Mouse (Mus musculus): ENCODE data around the gene Psma4. TPM values are rescaled to one million over a fixed set of nuclear protein-coding genes. Genes with fewer than 3 reads are reported as not detected.

Gene Psma4
- 280 and 290 TPM in 2 replicates for polyA plus RNA-seq (2015; fragmentation: Nextera tagmentation; extraction: Ambion mirVana)

DNA sequence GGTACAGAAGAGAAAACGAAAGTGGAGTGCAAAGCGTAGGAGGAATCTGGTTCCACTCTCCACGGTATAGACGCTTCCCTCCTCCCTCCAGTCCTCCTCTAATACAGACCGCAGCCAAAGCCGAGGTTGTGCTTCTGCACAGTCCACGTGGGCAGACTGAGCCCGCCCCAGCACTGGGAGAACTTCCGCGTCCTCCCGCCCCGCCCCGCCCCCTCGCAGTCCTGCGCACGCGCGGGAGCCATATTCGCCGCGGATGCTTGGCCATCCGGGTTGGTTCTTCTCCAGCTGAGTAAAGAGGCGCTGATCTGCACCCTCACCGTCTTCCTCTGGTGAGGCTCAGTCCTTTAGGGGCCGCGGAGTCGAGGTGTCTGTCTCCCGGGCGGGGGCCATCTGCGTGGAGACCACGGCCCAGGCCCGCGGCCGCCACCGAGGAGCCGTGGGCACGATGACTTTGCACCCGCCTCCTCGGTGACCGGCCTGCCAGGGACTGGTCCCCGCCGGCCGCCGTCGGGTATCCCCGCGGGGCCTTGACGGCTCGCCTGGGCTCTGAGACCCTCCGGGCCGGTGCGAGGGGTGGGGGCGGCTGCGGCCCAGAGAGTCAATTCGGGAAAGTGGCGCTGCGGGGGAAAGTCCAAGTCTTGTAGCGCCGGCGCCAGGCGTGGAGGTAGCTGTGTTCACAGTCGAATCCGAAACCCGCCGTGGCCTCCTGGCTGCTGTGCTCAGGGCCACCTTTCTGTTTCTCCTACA lies at the start of gene Psma4, which contains the start of gene AY074887:
TSS of gene Psma4 (plus strand) at position 216 of the 747 bp plus-strand sequence.
TSS of gene AY074887 (minus strand) at position 424 of the 747 bp plus-strand sequence.
- peaks cover 32% of the 10 kb centered on the region for H3K36me3 ChIP-seq
- peak within 1 kb of the TSS; percentile 95 for H3K27ac ChIP-seq (replicated peaks)
- under 1% methylated on average over 65 of the region's 65 CpGs for WGBS
- peak within 1 kb of the TSS; percentile 55 for H3K4me2 ChIP-seq (replicated peaks)
- H3K9me3 ChIP-seq (replicated peaks) = no peaks in the 10 kb centered on the region
- ATAC-seq (ENCODE audit: insufficient number of reproducible peaks, low FRiP score, low TSS enrichment, low read depth) = peak; percentile 99
- H3K27me3 ChIP-seq = no peaks in the 10 kb centered on the region
- peak within 1 kb of the TSS; percentile 89 for H3K9ac ChIP-seq
- peaks cover 12% of the 10 kb centered on the region for H3K4me1 ChIP-seq
- H3K4me3 ChIP-seq (replicated peaks) = peak within 1 kb of the TSS; percentile 89

DNA sequence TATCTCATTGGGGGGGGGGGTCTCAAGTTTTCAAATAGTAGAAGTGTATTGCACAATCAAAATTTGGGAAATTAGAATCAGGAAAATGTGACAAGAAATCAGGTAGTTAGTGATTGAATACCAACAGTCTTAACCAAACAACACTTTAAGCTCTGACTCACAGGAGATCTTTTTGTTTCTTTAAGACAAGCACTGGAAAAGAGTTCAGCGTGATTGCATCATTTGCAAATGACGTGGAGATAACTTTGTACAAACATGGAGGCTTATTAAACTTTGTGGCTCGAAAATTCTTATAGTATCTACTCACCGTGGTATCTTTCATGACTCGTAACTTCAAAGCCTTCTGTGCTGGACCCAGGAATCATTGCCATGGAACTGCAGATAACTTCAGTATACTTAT lies 41.1 kb upstream of the Psma4 start:
- no peaks in the 10 kb centered on the region for H3K9me3 ChIP-seq (replicated peaks)
- H3K27ac ChIP-seq (replicated peaks) = no peak overlapping the region
- H3K4me1 ChIP-seq = no peaks in the 10 kb centered on the region
- H3K9ac ChIP-seq = no peak overlapping the region
- H3K4me2 ChIP-seq (replicated peaks) = no peak overlapping the region
- no peaks in the 10 kb centered on the region for H3K27me3 ChIP-seq
- H3K36me3 ChIP-seq = peaks cover 45% of the 10 kb centered on the region
- no peak for ATAC-seq (ENCODE audit: insufficient number of reproducible peaks, low FRiP score, low TSS enrichment, low read depth)
- WGBS = 85% methylated on average over 5 of the region's 5 CpGs
- no peak overlapping the region for H3K4me3 ChIP-seq (replicated peaks)

DNA sequence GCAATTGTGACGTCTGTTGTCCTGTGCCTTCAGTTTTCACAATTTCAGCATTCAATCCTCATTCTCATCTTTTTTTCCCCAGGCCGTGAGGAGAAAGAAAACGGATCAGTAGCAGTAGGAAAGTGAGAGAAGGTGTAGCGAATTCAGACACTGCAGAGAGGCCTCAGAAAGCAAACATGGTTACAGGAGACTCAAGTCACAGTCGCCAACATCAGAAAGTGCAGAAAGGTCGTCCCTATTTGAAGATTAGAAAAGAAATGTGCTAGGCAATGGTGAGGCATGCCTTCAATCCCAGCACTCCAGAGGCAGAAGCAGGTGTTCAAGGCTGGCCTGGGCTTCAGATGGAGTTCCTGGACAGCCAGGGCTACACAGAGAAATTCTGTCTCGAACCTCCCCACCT lies 35.0 kb upstream of the Psma4 start:
- ATAC-seq (ENCODE audit: insufficient number of reproducible peaks, low FRiP score, low TSS enrichment, low read depth) = no peak
- H3K27ac ChIP-seq (replicated peaks) = no peak overlapping the region
- H3K4me3 ChIP-seq (replicated peaks) = no peak overlapping the region
- H3K9me3 ChIP-seq (replicated peaks) = no peaks in the 10 kb centered on the region
- no peaks in the 10 kb centered on the region for H3K27me3 ChIP-seq
- 0 out of 2 replicates have a peak, but pooled peaks cover 6% of the 10 kb centered on the region for H3K4me1 ChIP-seq
- H3K9ac ChIP-seq = no peak overlapping the region
- no peak overlapping the region for H3K4me2 ChIP-seq (replicated peaks)
- 64% methylated on average over 7 of the region's 7 CpGs for WGBS
- peaks cover 4% of the 10 kb centered on the region; the same call in 1 of the 2 replicates for H3K36me3 ChIP-seq

DNA sequence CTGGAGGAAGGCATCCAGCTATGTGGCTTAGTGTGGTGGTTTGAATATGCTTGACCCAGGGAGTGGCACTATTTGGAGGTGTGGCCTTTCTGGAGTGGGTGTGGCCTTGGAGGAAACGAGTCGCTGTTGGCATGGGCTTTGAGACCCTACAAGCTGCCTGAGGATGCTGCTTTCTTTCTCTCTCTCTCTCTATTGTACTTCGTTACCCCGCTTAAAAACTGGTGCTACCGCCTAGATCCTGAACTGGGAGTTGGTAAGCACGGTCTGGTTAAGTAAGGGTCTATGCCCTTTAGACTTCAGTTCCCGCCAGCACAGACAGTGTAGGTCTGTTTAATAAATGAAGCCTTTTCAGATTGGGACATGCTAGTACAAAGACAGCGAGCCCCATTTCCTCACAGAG lies 34.2 kb upstream of the Psma4 start:
- WGBS = 67% methylated on average over 8 of the region's 8 CpGs
- no peak for ATAC-seq (ENCODE audit: insufficient number of reproducible peaks, low FRiP score, low TSS enrichment, low read depth)
- Histone ChIP-seq H3K36me3 (peaks cover 4% of the 10 kb centered on the region; the same call in 1 of the 2 replicates), H3K27ac (replicated peaks) (no peak overlapping the region), H3K4me2 (replicated peaks) (peak overlapping the region; percentile 91), H3K9me3 (replicated peaks) (no peaks in the 10 kb centered on the region), H3K9ac (no peak overlapping the region), H3K4me3 (replicated peaks) (peak overlapping the region; percentile 72), H3K4me1 (0 out of 2 replicates have a peak, but pooled peaks cover 6% of the 10 kb centered on the region), H3K27me3 (no peaks in the 10 kb centered on the region)

DNA sequence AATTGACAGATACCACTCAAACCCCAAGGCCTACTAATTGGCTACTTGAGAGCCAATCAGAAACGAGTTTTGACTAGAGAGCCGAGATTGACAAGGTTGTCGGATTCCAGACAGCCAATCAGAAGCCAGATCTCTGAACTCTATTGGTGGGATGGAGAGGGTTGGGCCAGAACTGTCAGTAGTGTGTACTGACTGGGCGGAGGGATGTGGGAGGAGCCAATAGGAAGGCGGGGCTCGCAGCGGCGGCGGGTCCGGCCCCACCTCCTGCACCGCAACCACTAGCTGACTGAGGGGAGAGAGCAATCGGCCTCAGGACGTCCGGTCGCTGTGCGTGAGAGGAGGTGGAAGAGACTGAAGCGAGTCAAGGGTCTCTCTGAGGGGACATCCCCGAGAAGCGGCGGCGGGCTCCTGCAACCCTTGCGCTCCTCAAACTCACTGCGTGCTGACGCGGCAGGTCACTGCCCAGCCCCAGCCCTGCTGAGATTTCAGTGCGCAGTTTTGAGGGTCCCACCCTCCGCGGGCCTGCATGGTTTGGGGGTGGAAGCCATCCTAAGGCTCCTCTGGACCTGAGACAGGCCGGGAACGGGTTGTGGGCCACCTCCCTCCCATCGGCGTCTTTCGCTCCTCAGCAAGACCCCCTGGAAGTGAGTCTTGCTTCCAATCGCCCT lies 33.4 kb upstream of the Psma4 start, which contains the start of gene Hykk:
TSS of gene Hykk (plus strand) at position 274 of the 668 bp plus-strand sequence.
- H3K9me3 ChIP-seq (replicated peaks) = no peaks in the 10 kb centered on the region
- peak within 1 kb of the TSS; percentile 91 for H3K4me2 ChIP-seq (replicated peaks)
- ATAC-seq (ENCODE audit: insufficient number of reproducible peaks, low FRiP score, low TSS enrichment, low read depth) = peak; percentile 99

DNA sequence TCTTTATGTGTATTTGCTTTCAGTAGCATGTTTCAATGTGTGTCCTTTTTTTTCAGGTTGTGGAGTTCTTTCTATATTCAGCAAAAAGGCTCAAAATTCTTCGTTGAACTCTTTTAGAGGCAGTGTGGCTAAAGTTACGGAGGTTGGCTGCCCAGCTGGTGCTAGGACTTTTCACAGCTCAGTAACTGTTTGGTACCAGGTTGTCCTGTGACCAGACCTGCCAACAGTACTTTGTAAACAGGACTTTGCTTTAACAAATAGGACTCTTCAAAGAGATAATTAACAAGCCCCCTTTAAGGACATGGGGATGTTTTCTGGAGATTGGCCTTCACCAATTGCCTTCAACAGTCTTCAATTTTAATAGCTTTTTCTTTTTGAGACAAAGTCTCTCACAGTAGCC lies 32.4 kb upstream of the Psma4 start:
- Histone ChIP-seq H3K27ac (replicated peaks) (no peak overlapping the region), H3K4me2 (replicated peaks) (peak overlapping the region; percentile 91; the same call in 1 of the 2 replicates), H3K36me3 (peaks cover 9% of the 10 kb centered on the region), H3K4me1 (0 out of 2 replicates have a peak, but pooled peaks cover 6% of the 10 kb centered on the region), H3K27me3 (no peaks in the 10 kb centered on the region), H3K9me3 (replicated peaks) (no peaks in the 10 kb centered on the region; the same call in 1 of the 2 replicates), H3K4me3 (replicated peaks) (peak overlapping the region; percentile 72), H3K9ac (no peak overlapping the region)
- ATAC-seq (ENCODE audit: insufficient number of reproducible peaks, low FRiP score, low TSS enrichment, low read depth) = no peak
- WGBS = 74% methylated on average over 2 of the region's 2 CpGs

More for the DNA sequence above, 33.4 kb upstream of the Psma4 start, which contains the start of gene Hykk:
- Histone ChIP-seq H3K27ac (replicated peaks) (peak within 1 kb of the TSS; percentile 82), H3K27me3 (no peaks in the 10 kb centered on the region), H3K4me3 (replicated peaks) (peak within 1 kb of the TSS; percentile 72), H3K36me3 (peaks cover 2% of the 10 kb centered on the region), H3K9ac (peak within 1 kb of the TSS; percentile 68), H3K4me1 (0 out of 2 replicates have a peak, but pooled peaks cover 6% of the 10 kb centered on the region)
- WGBS = under 1% methylated on average over 34 of the region's 34 CpGs

DNA sequence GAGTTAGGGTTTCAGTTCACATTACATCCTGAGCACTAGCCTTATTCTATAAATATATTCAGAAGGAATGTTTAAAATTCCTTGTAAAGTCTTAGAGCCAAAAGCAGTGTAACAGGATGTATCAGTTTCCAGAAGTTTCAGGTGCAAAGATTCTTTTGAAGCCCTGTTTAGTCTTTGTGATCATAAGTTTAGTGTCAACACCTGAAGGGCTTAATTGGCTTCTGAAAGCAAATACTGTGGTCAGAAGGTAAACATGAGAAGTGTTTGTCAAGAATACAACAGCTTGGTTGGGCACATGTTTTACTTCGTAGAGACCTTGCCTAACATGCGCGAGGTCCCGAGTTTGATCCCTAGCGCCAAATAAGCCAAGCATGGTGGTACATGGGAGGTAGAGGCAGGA lies 31.8 kb upstream of the Psma4 start:
- Histone ChIP-seq H3K27me3 (no peaks in the 10 kb centered on the region), H3K4me1 (0 out of 2 replicates have a peak, but pooled peaks cover 6% of the 10 kb centered on the region), H3K9ac (no peak overlapping the region), H3K36me3 (peaks cover 9% of the 10 kb centered on the region), H3K9me3 (replicated peaks) (no peaks in the 10 kb centered on the region; the same call in 1 of the 2 replicates), H3K27ac (replicated peaks) (no peak overlapping the region), H3K4me3 (replicated peaks) (no peak overlapping the region), H3K4me2 (replicated peaks) (no peak overlapping the region)
- ATAC-seq (ENCODE audit: insufficient number of reproducible peaks, low FRiP score, low TSS enrichment, low read depth) = no peak
- WGBS = 83% methylated on average over 5 of the region's 5 CpGs

DNA sequence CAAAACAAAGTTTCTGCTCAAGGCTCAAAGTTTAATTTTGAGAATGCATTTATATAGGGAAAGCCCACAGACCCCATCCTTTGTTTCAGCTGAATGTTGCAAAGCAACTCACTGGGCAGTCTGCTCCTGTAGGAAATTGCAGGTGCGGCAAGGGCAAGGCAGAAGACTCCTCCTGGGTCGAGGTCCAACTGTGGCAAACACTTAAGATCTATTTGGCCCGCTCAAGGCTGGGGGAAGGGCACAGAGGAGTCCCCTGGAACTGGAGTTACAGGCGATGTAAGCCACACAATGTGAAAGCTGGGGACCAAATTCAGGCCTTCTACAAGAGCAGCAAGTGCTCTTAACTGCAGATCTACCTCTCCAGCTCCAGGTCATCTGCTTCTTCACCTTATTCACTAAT lies 30.6 kb upstream of the Psma4 start:
- no peaks in the 10 kb centered on the region; the same call in 1 of the 2 replicates for H3K9me3 ChIP-seq (replicated peaks)
- H3K36me3 ChIP-seq = peaks cover 9% of the 10 kb centered on the region
- 74% methylated on average over 4 of the region's 4 CpGs for WGBS
- H3K4me1 ChIP-seq = 0 out of 2 replicates have a peak, but pooled peaks cover 6% of the 10 kb centered on the region
- no peak overlapping the region for H3K9ac ChIP-seq
- H3K4me3 ChIP-seq (replicated peaks) = no peak overlapping the region
- no peak overlapping the region for H3K4me2 ChIP-seq (replicated peaks)
- no peak for ATAC-seq (ENCODE audit: insufficient number of reproducible peaks, low FRiP score, low TSS enrichment, low read depth)
- H3K27ac ChIP-seq (replicated peaks) = no peak overlapping the region
- no peaks in the 10 kb centered on the region for H3K27me3 ChIP-seq

DNA sequence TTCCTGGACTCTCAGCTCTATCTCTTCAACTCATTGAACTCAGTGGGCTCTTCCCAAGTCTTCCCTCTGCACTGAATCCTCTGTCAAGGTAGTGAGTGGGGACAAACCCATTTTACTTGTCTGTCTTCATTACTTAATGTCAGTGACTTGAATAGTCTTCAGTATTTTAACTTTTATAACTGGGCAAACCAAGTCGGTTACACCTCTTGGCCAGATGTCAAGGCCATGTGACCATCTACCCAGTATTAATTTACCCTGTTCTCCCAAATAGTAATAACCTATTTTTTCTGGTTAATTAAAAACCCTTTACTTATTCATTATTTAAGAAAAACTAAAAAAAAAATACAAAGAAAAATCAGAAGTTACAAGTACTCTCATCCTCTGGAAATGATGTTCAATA lies 19.8 kb upstream of the Psma4 start:
- H3K27ac ChIP-seq (replicated peaks) = no peak overlapping the region
- H3K4me1 ChIP-seq = no peaks in the 10 kb centered on the region
- no peaks in the 10 kb centered on the region for H3K27me3 ChIP-seq
- ATAC-seq (ENCODE audit: insufficient number of reproducible peaks, low FRiP score, low TSS enrichment, low read depth) = no peak
- no peak overlapping the region for H3K4me2 ChIP-seq (replicated peaks)
- H3K4me3 ChIP-seq (replicated peaks) = no peak overlapping the region
- no peaks in the 10 kb centered on the region for H3K9me3 ChIP-seq (replicated peaks)
- no peaks in the 10 kb centered on the region for H3K36me3 ChIP-seq
- WGBS = 84% methylated on average over 1 of the region's 1 CpGs
- H3K9ac ChIP-seq = no peak overlapping the region

DNA sequence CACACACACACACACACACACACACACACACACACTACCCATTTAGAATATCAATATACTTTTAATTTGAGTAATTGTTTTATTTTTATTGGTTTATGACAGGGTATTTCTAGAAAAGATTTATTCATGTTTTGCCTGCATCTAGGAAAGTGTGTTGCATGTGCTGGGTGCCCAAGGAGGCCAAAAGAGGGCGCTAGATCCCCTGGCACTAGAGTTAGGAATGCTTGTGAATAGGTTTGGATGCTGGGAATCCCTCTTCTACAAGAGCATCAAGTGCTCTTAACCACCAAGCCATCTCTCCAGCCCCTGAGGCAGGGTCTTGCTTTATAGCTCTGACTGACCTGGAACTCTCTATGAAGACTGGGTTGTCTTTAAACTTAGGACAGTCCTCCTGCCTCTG lies 18.8 kb upstream of the Psma4 start:
- no peaks in the 10 kb centered on the region for H3K9me3 ChIP-seq (replicated peaks)
- no peak for ATAC-seq (ENCODE audit: insufficient number of reproducible peaks, low FRiP score, low TSS enrichment, low read depth)
- no peaks in the 10 kb centered on the region for H3K36me3 ChIP-seq

DNA sequence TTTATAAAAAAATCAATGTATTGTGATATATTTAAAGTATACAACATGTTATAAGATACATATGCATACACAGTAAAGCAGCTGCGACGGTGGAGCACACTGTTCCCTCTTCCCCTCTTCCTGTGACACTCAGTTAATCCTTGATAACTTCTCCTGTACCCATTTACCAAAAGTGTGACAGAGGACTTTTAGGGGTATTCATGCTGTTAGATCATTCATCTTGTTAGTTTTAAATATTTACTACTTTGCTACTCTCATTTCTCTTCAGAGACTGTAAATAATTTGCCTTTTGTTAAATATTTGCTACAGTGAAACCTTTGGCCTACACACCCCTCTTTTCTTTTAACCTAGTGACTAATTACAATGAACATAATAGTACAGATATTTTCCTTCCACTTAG lies 18.2 kb upstream of the Psma4 start:
- no peak overlapping the region for H3K4me3 ChIP-seq (replicated peaks)
- WGBS = 81% methylated on average over 2 of the region's 2 CpGs
- H3K9me3 ChIP-seq (replicated peaks) = no peaks in the 10 kb centered on the region
- no peaks in the 10 kb centered on the region for H3K36me3 ChIP-seq
- no peak overlapping the region for H3K9ac ChIP-seq
- H3K27me3 ChIP-seq = no peaks in the 10 kb centered on the region
- H3K27ac ChIP-seq (replicated peaks) = no peak overlapping the region
- H3K4me2 ChIP-seq (replicated peaks) = no peak overlapping the region
- H3K4me1 ChIP-seq = no peaks in the 10 kb centered on the region
- no peak for ATAC-seq (ENCODE audit: insufficient number of reproducible peaks, low FRiP score, low TSS enrichment, low read depth)

More for the DNA sequence above, 18.8 kb upstream of the Psma4 start:
- WGBS = 6% methylated on average over 1 of the region's 1 CpGs
- Histone ChIP-seq H3K9ac (no peak overlapping the region), H3K27me3 (no peaks in the 10 kb centered on the region), H3K4me2 (replicated peaks) (no peak overlapping the region), H3K4me3 (replicated peaks) (no peak overlapping the region), H3K27ac (replicated peaks) (no peak overlapping the region), H3K4me1 (no peaks in the 10 kb centered on the region)
